Mouse (Mus musculus) cerebellum, postnatal 36 days (tissue): Measurements from ENCODE around the gene Olfr376.

Experiments
- DNase-seq, 2 experiments: peaks; one replicate each; pipeline ENCODE4 v3.0.0; 2021 to 2022; ENCODE audit warnings: mixed read lengths in 2 of 2

Gene Olfr376

GRCm38 (mm10) chr11:73370946-73371345 lies at the start of gene Olfr376:
Gene Olfr376 (plus strand): TSS chr11:73371246.
- no peak for DNase-seq

- no peak for DNase-seq
Observed at GRCm38 (mm10) chr11:73323906-73324830, 46.9 kb upstream of the Olfr376 start.

- no peak for DNase-seq
Observed at GRCm38 (mm10) chr11:73326485-73326886, 44.6 kb upstream of the Olfr376 start.

GRCm38 (mm10) chr11:73327361-73327760 lies 43.7 kb upstream of the Olfr376 start:
- DNase-seq, result no peak

GRCm38 (mm10) chr11:73329442-73329841 lies 41.6 kb upstream of the Olfr376 start, which contains the start of the genes Aspa, Gm49340 and Spata22:
Gene Aspa (minus strand): TSS chr11:73329596.
Gene Gm49340 (plus strand): TSS chr11:73329741.
Gene Spata22 (plus strand): TSS chr11:73329741.
- no peak for DNase-seq

GRCm38 (mm10) chr11:73333357-73333756 lies 37.7 kb upstream of the Olfr376 start:
- no peak for DNase-seq

GRCm38 (mm10) chr11:73336919-73337318 lies 34.1 kb upstream of the Olfr376 start:
- no peak for DNase-seq

GRCm38 (mm10) chr11:73350483-73350882 lies 20.6 kb upstream of the Olfr376 start, which contains the start of gene Olfr20:
Gene Olfr20 (plus strand): TSS chr11:73350783.
- no peak for DNase-seq

GRCm38 (mm10) chr11:73395374-73395773 lies 24.3 kb downstream of the Olfr376 start:
- DNase-seq, result no peak

GRCm38 (mm10) chr11:73399514-73399913 lies 28.5 kb downstream of the Olfr376 start, which contains the start of gene Olfr1:
Gene Olfr1 (minus strand): TSS chr11:73399614.
- DNase-seq, result no peak
